Mouse (Mus musculus): ENCODE measurements around the gene Slc25a34. TPM values are rescaled to one million over a fixed set of nuclear protein-coding genes. Genes with fewer than 3 reads are reported as not detected.
A peak's percentile ranks its signal among the peaks of the same experiment; 100 is the strongest.

The Slc25a34 gene
- polyA plus RNA-seq, 1 experiment from 2014 or later: 1.1 TPM

DNA sequence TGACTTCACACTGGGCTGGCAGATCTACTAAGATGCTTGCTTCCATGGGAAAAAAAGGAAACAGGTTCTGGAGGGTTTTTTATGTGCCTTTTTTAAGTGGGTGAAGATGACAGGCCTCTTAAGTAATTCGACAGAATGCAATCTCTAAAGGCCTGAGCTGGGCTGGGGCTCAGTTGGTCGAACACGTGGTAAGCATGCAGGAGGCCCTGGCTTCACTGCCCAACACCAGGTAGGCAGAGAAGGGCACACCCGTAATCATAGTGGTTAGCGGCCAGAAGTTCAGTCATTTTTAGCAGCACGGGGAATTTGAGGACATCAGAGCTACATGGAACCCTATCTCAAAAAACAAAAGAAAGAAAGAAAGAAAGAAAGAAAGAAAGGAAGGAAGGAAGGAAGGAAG lies 30.9 kb upstream of the Slc25a34 start:
- ATAC-seq: no peak
- Histone ChIP-seq H3K27me3 (replicated peaks; ENCODE audit: insufficient read depth, low read length) (no peaks in the 10 kb centered on the region), H3K36me3 (ENCODE audit: insufficient read depth, low read length) (no peaks in the 10 kb centered on the region), H3K27ac (ENCODE audit: low read length) (peak overlapping the region; percentile 32; the same call in 1 of the 2 replicates), H3K9me3 (ENCODE audit: low read length) (no peaks in the 10 kb centered on the region), H3K9ac (replicated peaks; ENCODE audit: low read depth) (no peak overlapping the region), H3K4me1 (ENCODE audit: insufficient read depth, low read depth, low read length) (peaks cover 10% of the 10 kb centered on the region; the same call in 1 of the 2 replicates), H3K4me2 (replicated peaks; ENCODE audit: low read depth, low read length) (no peak overlapping the region), H3K4me3 (ENCODE audit: low read depth, low read length) (no peak overlapping the region)
- no peak for DNase-seq (ENCODE audit: low spot score)
- TF ChIP-seq EP300 (IDR thresholded peaks at IDR 0.05) (no peak), CTCF (IDR thresholded peaks at IDR 0.05) (no peak)
- 76% methylated on average over 6 of the region's 6 CpGs for WGBS

- DNase-seq (ENCODE audit: low spot score) (peak; percentile 64), ATAC-seq (peak; percentile 81)
- WGBS: 72% methylated on average over 13 of the region's 13 CpGs
- no peak overlapping the region for H3K9ac ChIP-seq (replicated peaks; ENCODE audit: low read depth)
- no peak overlapping the region for H3K4me3 ChIP-seq (ENCODE audit: low read depth, low read length)
- no peak for TF ChIP-seq CTCF (IDR thresholded peaks at IDR 0.05)
- TF ChIP-seq EP300 (IDR thresholded peaks at IDR 0.05): no peak
- no peak overlapping the region for H3K4me2 ChIP-seq (replicated peaks; ENCODE audit: low read depth, low read length)
- H3K36me3 ChIP-seq (ENCODE audit: insufficient read depth, low read length): no peaks in the 10 kb centered on the region
- peaks cover 13% of the 10 kb centered on the region; the same call in 1 of the 2 replicates for H3K4me1 ChIP-seq (ENCODE audit: insufficient read depth, low read depth, low read length)
- H3K9me3 ChIP-seq (ENCODE audit: low read length): no peaks in the 10 kb centered on the region
- H3K27ac ChIP-seq (ENCODE audit: low read length): peak overlapping the region; percentile 32; the same call in 1 of the 2 replicates
- no peaks in the 10 kb centered on the region for H3K27me3 ChIP-seq (replicated peaks; ENCODE audit: insufficient read depth, low read length)
Observed at GRCm38 (mm10) chr4:141653813-141654212, 30.2 kb upstream of the Slc25a34 start.

DNA sequence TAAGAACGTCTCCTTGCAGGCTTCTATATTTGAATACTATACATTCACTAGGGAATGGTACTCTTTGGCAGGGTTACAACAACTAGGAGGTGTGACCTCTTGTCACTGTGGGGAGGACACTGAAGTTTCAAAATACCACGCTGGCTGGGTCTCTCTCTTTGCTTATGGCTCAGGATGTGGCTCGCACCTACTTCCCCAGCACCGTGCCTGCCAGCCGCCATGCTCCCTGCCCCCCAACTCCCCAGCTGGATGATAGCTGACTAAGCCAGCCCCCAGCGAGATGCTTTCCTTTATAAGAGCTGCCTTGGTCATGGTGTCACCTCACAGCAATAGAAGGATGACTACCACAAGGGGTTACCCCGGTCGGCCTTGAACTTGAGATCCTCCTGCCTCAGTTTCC lies 29.4 kb upstream of the Slc25a34 start:
- no peak overlapping the region for H3K9ac ChIP-seq (replicated peaks; ENCODE audit: low read depth)
- H3K27me3 ChIP-seq (replicated peaks; ENCODE audit: insufficient read depth, low read length): no peaks in the 10 kb centered on the region
- no peak for DNase-seq (ENCODE audit: low spot score)
- no peak for TF ChIP-seq CTCF (IDR thresholded peaks at IDR 0.05)
- no peak for TF ChIP-seq EP300 (IDR thresholded peaks at IDR 0.05)
- H3K9me3 ChIP-seq (ENCODE audit: low read length): no peaks in the 10 kb centered on the region
- no peaks in the 10 kb centered on the region for H3K36me3 ChIP-seq (ENCODE audit: insufficient read depth, low read length)
- ATAC-seq: no peak
- peaks cover 13% of the 10 kb centered on the region; the same call in 1 of the 2 replicates for H3K4me1 ChIP-seq (ENCODE audit: insufficient read depth, low read depth, low read length)
- no peak overlapping the region for H3K27ac ChIP-seq (ENCODE audit: low read length)
- no peak overlapping the region for H3K4me2 ChIP-seq (replicated peaks; ENCODE audit: low read depth, low read length)
- H3K4me3 ChIP-seq (ENCODE audit: low read depth, low read length): no peak overlapping the region
- WGBS: 70% methylated on average over 8 of the region's 8 CpGs

DNA sequence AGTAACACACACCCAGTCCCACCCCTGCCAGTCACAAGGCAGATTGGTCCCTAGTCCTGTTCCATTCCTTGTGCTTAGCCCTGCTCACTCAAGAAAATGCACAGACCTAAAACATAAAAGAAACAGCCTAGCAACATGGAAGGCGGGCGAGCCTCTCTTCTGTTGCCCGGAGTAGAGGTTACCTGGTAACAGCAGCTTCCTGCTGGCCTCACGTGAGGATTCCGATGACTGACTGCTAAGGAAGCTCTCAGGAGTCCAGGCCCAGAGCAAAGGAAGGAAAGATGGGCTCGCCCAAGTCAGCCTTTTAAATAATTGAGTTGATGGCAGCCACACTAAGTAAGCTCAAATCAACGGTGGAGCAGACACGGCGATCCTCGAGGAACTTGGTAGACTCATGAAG lies 28.3 kb upstream of the Slc25a34 start:
- Histone ChIP-seq H3K27me3 (replicated peaks; ENCODE audit: insufficient read depth, low read length) (no peaks in the 10 kb centered on the region), H3K4me2 (replicated peaks; ENCODE audit: low read depth, low read length) (no peak overlapping the region), H3K9ac (replicated peaks; ENCODE audit: low read depth) (no peak overlapping the region), H3K4me1 (ENCODE audit: insufficient read depth, low read depth, low read length) (peaks cover 10% of the 10 kb centered on the region; the same call in 1 of the 2 replicates), H3K27ac (ENCODE audit: low read length) (no peak overlapping the region), H3K9me3 (ENCODE audit: low read length) (no peaks in the 10 kb centered on the region), H3K36me3 (ENCODE audit: insufficient read depth, low read length) (no peaks in the 10 kb centered on the region), H3K4me3 (ENCODE audit: low read depth, low read length) (no peak overlapping the region)
- no peak for DNase-seq (ENCODE audit: low spot score)
- no peak for TF ChIP-seq CTCF (IDR thresholded peaks at IDR 0.05)
- no peak for ATAC-seq
- 82% methylated on average over 10 of the region's 10 CpGs for WGBS

- no peak for TF ChIP-seq EP300 (IDR thresholded peaks at IDR 0.05)
- TF ChIP-seq CTCF (IDR thresholded peaks at IDR 0.05): no peak
- WGBS: 88% methylated on average over 6 of the region's 6 CpGs
- H3K9ac ChIP-seq (replicated peaks; ENCODE audit: low read depth): no peak overlapping the region
- DNase-seq (ENCODE audit: low spot score): no peak
- no peak for ATAC-seq
- no peak overlapping the region for H3K4me3 ChIP-seq (ENCODE audit: low read depth, low read length)
- H3K27me3 ChIP-seq (replicated peaks; ENCODE audit: insufficient read depth, low read length): no peaks in the 10 kb centered on the region
- no peak overlapping the region for H3K4me2 ChIP-seq (replicated peaks; ENCODE audit: low read depth, low read length)
- no peaks in the 10 kb centered on the region for H3K9me3 ChIP-seq (ENCODE audit: low read length)
- H3K27ac ChIP-seq (ENCODE audit: low read length): no peak overlapping the region
- H3K36me3 ChIP-seq (ENCODE audit: insufficient read depth, low read length): no peaks in the 10 kb centered on the region
- peaks cover 9% of the 10 kb centered on the region; the same call in 1 of the 2 replicates for H3K4me1 ChIP-seq (ENCODE audit: insufficient read depth, low read depth, low read length)
Observed at GRCm38 (mm10) chr4:141651286-141651685, 27.7 kb upstream of the Slc25a34 start.

GRCm38 (mm10) chr4:141649244-141649643 lies 25.6 kb upstream of the Slc25a34 start:
- Histone ChIP-seq H3K27ac (ENCODE audit: low read length) (no peak overlapping the region), H3K4me3 (ENCODE audit: low read depth, low read length) (no peak overlapping the region), H3K9me3 (ENCODE audit: low read length) (no peaks in the 10 kb centered on the region), H3K4me2 (replicated peaks; ENCODE audit: low read depth, low read length) (no peak overlapping the region), H3K27me3 (replicated peaks; ENCODE audit: insufficient read depth, low read length) (no peaks in the 10 kb centered on the region), H3K4me1 (ENCODE audit: insufficient read depth, low read depth, low read length) (0 out of 2 replicates have a peak, but pooled peaks cover 6% of the 10 kb centered on the region), H3K36me3 (ENCODE audit: insufficient read depth, low read length) (no peaks in the 10 kb centered on the region), H3K9ac (replicated peaks; ENCODE audit: low read depth) (no peak overlapping the region)
- no peak for DNase-seq (ENCODE audit: low spot score)
- no peak for ATAC-seq
- WGBS: 39% methylated on average over 6 of the region's 6 CpGs
- TF ChIP-seq EP300 (IDR thresholded peaks at IDR 0.05) (no peak), CTCF (IDR thresholded peaks at IDR 0.05) (no peak)

DNA sequence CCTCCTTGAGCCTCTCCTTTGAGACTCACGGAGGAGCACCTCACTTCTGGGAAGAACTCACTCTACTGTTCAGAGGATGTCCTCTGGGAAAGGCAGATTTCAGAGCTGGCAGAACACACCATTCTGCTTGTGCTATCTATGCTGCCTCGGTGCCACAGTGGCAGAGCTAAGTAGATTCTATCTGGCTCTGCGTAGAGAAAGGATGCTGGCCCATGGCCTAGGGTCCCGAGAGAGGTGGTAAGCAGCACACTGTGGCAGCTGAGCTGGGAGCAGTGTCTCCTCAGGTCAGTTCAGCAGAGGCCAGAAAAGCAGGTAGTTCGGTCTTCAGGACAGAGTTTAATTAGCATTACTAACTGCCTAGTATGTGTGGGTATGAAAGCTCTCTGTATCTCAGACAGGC lies 24.6 kb upstream of the Slc25a34 start:
- Histone ChIP-seq H3K27me3 (replicated peaks; ENCODE audit: insufficient read depth, low read length) (no peaks in the 10 kb centered on the region), H3K27ac (ENCODE audit: low read length) (no peak overlapping the region), H3K9me3 (ENCODE audit: low read length) (no peaks in the 10 kb centered on the region), H3K4me3 (ENCODE audit: low read depth, low read length) (no peak overlapping the region), H3K9ac (replicated peaks; ENCODE audit: low read depth) (no peak overlapping the region), H3K36me3 (ENCODE audit: insufficient read depth, low read length) (no peaks in the 10 kb centered on the region), H3K4me1 (ENCODE audit: insufficient read depth, low read depth, low read length) (peaks cover 6% of the 10 kb centered on the region; the same call in 1 of the 2 replicates), H3K4me2 (replicated peaks; ENCODE audit: low read depth, low read length) (no peak overlapping the region)
- DNase-seq (ENCODE audit: low spot score) (no peak), ATAC-seq (no peak)
- TF ChIP-seq CTCF (IDR thresholded peaks at IDR 0.05): no peak
- WGBS: 88% methylated on average over 5 of the region's 5 CpGs
